Mouse (Mus musculus) ES-E14 (cell line): Measurements from ENCODE around the gene Eva1a. TPM values are rescaled to one million over a fixed set of nuclear protein-coding genes. Genes with fewer than 3 reads are reported as not detected.
A peak's percentile ranks its signal among the peaks of the same experiment; 100 is the strongest.

Source experiments
- DNase-seq: peaks from one replicate; pipeline ENCODE4 v3.0.0-alpha.2; 2013; ENCODE audit warnings: low read depth, low spot score
- H3K27ac ChIP-seq: 2 replicates; pipeline ENCODE4 v1.5.1; 2012; ENCODE audit warnings: low read depth, mild to moderate bottlenecking, low read length, moderate library complexity, mixed read lengths; ENCODE audit not compliant: poor library complexity, insufficient read depth, severe bottlenecking
- H3K36me3 ChIP-seq: 2 replicates; pipeline ENCODE4 v1.6.1; 2012; ENCODE audit warnings: mild to moderate bottlenecking, low read length, moderate library complexity, mixed read lengths; ENCODE audit not compliant: control insufficient read depth, poor library complexity, insufficient read depth, severe bottlenecking
- H3K4me1 ChIP-seq, 2 experiments: fragments of 150-350 bp in 1 of 2; sonication (generic) in 1 of 2; 2 replicates each; pipeline ENCODE4 v1.6.1; 2012; ENCODE audit warnings: low read length in 2 of 2, mild to moderate bottlenecking in 1 of 2, mixed read lengths in 1 of 2; ENCODE audit not compliant: control insufficient read depth in 2 of 2, insufficient read depth in 2 of 2, poor library complexity in 1 of 2
- H3K4me3 ChIP-seq, 2 experiments: fragments of 150-350 bp in 1 of 2; sonication (generic) in 1 of 2; 2 replicates each; pipeline ENCODE4 v1.5.1; 2012; ENCODE audit warnings: low read length in 2 of 2, low read depth in 1 of 2, mild to moderate bottlenecking in 1 of 2, mixed read lengths in 1 of 2; ENCODE audit not compliant: insufficient read depth in 1 of 2, poor library complexity in 1 of 2, severe bottlenecking in 1 of 2
- H3K9ac ChIP-seq: 2 replicates; pipeline ENCODE4 v1.6.1; 2012; ENCODE audit warnings: low read depth, mild to moderate bottlenecking, low read length, mixed read lengths; ENCODE audit not compliant: poor library complexity, insufficient read depth, severe bottlenecking
- H3K9me3 ChIP-seq: fragments of 150-350 bp; sonication (generic); 2 replicates; pipeline ENCODE4 v1.6.1; 2012; ENCODE audit warnings: low read depth, mild to moderate bottlenecking, low read length; ENCODE audit not compliant: control insufficient read depth, insufficient read depth
- CHD2 ChIP-seq: IDR thresholded peaks from 2 replicates; pipeline ENCODE4 v1.6.1; 2014; ENCODE audit warnings: mild to moderate bottlenecking, low read depth, low read length, inconsistent platforms
- HCFC1 ChIP-seq: IDR thresholded peaks from 2 replicates; pipeline ENCODE4 v1.6.1; 2012; ENCODE audit warnings: low read length, inconsistent platforms, borderline replicate concordance; ENCODE audit not compliant: insufficient read depth
- MAFK ChIP-seq: IDR thresholded peaks from 2 replicates; pipeline ENCODE4 v1.6.1; 2014; ENCODE audit warnings: mild to moderate bottlenecking, low read depth, low read length, inconsistent platforms; ENCODE audit not compliant: insufficient read depth
- ZC3H11A ChIP-seq: IDR thresholded peaks from 2 replicates; pipeline ENCODE4 v1.6.1; 2012; ENCODE audit warnings: low read depth, mild to moderate bottlenecking, inconsistent platforms, low read length, borderline replicate concordance
- ZNF384 ChIP-seq: IDR thresholded peaks from 2 replicates; pipeline ENCODE4 v1.6.1; 2012; ENCODE audit warnings: low read depth, low read length, inconsistent platforms
- in situ Hi-C, 2 experiments: fragments of 600-800 bp; cut with MboI; formaldehyde crosslinking; loops; one replicate each; pipeline ENCODE4 v1.15.1; 2025; ENCODE audit warnings: low sequenced_read_pairs in 2 of 2, inconsistent platforms in 1 of 2; ENCODE audit not compliant: unreplicated experiment in 2 of 2
- total RNA-seq: library from RNA; depleted of rRNA; stranded (reverse); fragments of 300-350 nt; gene quantifications from 2 replicates; pipeline ENCODE4 v1.2.3, GENCODE M21; 2012

Eva1a gene
- total RNA-seq, 1 experiment, result 4.4 TPM

- H3K9ac ChIP-seq, result no peak overlapping the region
- H3K27ac ChIP-seq, result no peak overlapping the region
- no peaks in the 10 kb centered on the region for H3K4me1 ChIP-seq
- H3K4me3 ChIP-seq, result no peak overlapping the region
- DNase-seq, result peak; percentile 21
- no peak for TF ChIP-seq HCFC1
- TF ChIP-seq ZC3H11A, result 0 out of 2 replicates have a peak, but pooled peaks have one; percentile 28
- peak; percentile 35; the same call in 1 of the 2 replicates for TF ChIP-seq MAFK
- TF ChIP-seq CHD2, result no peak
- no peak for TF ChIP-seq ZNF384
- in situ Hi-C loops, result loop anchor here in 1 of 2 experiments (10.0 kb wide), 1 partner anchor 135 kb away; no protein-coding TSS in a partner anchor
- H3K9me3 ChIP-seq, result no peaks in the 10 kb centered on the region
- H3K36me3 ChIP-seq, result no peaks in the 10 kb centered on the region
These were observed 78.7 kb downstream of the Eva1a start for GRCm38 (mm10) chr6:82119322-82120162.

GRCm38 (mm10) chr6:82125134-82125533 lies 84.3 kb downstream of the Eva1a start:
- in situ Hi-C loops, result no loop called here
- Histone ChIP-seq H3K4me1 (no peaks in the 10 kb centered on the region), H3K36me3 (no peaks in the 10 kb centered on the region), H3K4me3 (no peak overlapping the region), H3K9ac (no peak overlapping the region), H3K27ac (no peak overlapping the region), H3K9me3 (no peaks in the 10 kb centered on the region)
- no peak for TF ChIP-seq ZC3H11A
- no peak for TF ChIP-seq ZNF384
- no peak for TF ChIP-seq HCFC1
- no peak for TF ChIP-seq CHD2
- TF ChIP-seq MAFK, result no peak
- no peak for DNase-seq

- Histone ChIP-seq H3K27ac (no peak overlapping the region), H3K9me3 (no peaks in the 10 kb centered on the region), H3K4me1 (no peaks in the 10 kb centered on the region), H3K36me3 (no peaks in the 10 kb centered on the region), H3K9ac (no peak overlapping the region), H3K4me3 (no peak overlapping the region)
- TF ChIP-seq CHD2 (no peak), ZC3H11A (no peak), HCFC1 (no peak)
- no peak for DNase-seq
- in situ Hi-C loops, result no loop called here
These were observed 87.0 kb downstream of the Eva1a start for GRCm38 (mm10) chr6:82127827-82128226.

GRCm38 (mm10) chr6:82129630-82130217 lies 88.9 kb downstream of the Eva1a start:
- in situ Hi-C loops, result no loop called here
- no peak for DNase-seq
- no peaks in the 10 kb centered on the region for H3K4me1 ChIP-seq
- H3K4me3 ChIP-seq, result no peak overlapping the region
- H3K9ac ChIP-seq, result no peak overlapping the region
- TF ChIP-seq ZNF384, result no peak
- no peak for TF ChIP-seq CHD2
- TF ChIP-seq ZC3H11A, result no peak
- no peak for TF ChIP-seq MAFK
- no peak for TF ChIP-seq HCFC1
- no peak overlapping the region for H3K27ac ChIP-seq
- no peaks in the 10 kb centered on the region for H3K9me3 ChIP-seq
- no peaks in the 10 kb centered on the region for H3K36me3 ChIP-seq
